Mouse (Mus musculus): Measurements from ENCODE around the gene Sept4. TPM values are rescaled to one million over a fixed set of nuclear protein-coding genes. Genes with fewer than 3 reads are reported as not detected.

The Sept4 gene
- polyA plus RNA-seq, 1 experiment = 20.2 TPM

DNA sequence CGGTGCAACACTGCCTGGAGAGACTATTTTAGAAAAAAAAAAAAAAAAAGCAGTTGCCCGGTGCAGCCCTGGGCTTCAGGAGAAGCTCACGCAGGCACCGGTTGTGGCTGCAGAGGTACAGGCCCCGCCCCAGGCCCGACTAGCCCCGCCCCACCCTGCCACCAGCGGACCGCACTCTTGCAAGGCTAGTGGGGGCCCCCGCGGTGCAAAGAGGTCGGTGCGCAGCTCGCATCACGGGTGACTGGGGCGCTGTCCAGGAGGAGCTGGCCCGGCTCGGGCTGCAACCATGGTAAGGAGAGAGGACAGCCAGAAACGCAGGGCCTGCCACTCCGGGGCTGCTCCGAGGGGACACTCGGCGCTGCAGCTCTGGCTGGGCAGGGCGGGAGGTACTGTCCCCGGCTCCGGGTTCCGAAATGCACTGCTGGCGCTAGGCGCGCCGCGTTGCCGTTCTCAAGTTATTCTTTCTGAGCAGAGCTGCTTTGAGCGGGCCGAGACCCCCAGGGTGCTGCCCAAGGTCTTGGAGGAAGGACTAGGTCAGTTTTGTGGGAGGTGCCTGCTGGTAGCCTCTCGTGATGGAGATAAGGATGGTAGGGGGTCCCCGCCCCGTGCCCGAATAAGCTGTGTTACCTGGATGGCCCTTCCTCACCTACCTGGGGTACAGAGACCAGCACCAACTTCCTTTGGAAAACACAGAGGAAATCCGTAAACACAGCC lies 9.7 kb downstream of the Sept4 start:
- no peak for DNase-seq (ENCODE audit: low read depth, low spot score)
- WGBS = 2% methylated on average over 40 of the region's 40 CpGs

DNA sequence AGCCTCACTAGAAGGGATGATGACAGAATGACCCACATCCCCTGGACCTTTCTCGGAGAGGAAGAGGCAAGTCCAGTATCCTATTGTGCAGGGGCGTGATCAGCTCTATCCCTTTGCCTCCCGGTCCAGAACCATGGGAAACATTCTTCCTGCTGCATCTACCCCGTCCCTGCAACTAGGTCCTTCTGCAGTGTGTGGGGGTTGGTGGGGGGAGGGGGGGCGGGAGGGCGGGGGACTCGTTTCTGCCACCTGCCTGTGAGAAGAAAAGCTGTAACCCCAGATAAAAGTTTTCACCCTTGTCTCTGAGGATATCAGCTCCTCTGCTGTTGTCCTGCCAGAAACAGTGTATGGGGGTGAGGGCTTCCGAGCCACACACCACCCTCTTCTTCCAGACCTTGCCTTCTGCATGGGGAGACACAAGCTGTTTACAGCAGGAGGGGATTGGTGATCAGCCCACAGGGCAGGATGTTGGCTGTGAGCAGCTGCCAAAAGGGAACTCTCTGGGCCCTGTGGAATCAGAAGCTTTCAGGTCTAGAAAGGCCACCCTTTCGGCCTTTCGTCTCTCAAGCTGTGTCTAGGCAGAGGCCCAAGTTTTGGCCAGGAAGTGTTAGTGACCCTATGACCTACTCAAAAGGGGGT lies 10.4 kb downstream of the Sept4 start:
- 25% methylated on average over 10 of the region's 10 CpGs for WGBS
- no peak for DNase-seq (ENCODE audit: low read depth, low spot score)

DNA sequence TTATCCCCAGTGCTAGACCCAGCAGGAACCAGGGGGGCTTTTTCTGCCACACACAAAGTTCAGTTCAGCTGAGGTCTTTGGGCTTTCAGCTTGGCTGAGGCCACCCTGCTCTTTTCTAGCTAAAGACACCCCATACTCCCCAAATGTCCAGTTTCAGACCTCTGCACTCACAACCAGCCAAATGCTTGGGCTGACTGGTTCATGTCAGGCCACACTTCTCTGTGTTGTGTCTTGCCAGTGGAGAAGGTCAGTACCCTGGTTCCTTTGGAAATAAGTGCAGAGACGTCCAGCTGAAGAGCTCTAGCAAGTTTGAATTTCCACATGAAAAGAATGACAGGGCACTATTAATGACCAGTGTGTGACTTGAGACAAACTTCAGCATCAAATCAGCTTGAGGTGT lies 11.0 kb downstream of the Sept4 start:
- WGBS = 65% methylated on average over 1 of the region's 1 CpGs
- DNase-seq (ENCODE audit: low read depth, low spot score) = no peak

DNA sequence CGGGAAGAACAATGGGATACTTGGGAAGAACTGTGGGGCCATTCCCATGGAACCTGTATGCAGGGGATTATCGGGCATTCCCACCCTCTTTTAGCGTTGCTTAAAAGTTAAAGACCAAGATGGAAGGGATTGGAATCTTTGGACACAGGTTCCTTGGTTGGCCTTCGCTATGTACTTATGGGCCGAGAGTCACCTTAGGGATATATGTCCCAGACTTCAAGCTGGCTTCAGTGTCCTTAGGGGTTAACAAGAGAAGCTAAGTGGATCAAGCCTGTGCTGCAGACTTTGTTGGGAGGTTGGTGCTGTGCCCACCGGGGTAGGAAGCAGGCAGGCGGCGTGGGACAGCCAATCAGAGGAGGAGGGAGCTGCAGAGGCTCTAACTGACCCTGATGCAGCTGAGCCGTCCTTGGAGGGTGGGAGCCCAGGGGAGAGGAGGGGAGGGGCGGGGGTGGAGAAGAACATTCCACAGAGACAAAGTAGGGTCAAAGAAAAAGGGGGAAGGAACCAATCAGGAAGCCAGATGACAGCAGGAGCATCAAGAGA lies 11.9 kb downstream of the Sept4 start:
- no peak for DNase-seq (ENCODE audit: low read depth, low spot score)
- WGBS = 59% methylated on average over 10 of the region's 10 CpGs

DNA sequence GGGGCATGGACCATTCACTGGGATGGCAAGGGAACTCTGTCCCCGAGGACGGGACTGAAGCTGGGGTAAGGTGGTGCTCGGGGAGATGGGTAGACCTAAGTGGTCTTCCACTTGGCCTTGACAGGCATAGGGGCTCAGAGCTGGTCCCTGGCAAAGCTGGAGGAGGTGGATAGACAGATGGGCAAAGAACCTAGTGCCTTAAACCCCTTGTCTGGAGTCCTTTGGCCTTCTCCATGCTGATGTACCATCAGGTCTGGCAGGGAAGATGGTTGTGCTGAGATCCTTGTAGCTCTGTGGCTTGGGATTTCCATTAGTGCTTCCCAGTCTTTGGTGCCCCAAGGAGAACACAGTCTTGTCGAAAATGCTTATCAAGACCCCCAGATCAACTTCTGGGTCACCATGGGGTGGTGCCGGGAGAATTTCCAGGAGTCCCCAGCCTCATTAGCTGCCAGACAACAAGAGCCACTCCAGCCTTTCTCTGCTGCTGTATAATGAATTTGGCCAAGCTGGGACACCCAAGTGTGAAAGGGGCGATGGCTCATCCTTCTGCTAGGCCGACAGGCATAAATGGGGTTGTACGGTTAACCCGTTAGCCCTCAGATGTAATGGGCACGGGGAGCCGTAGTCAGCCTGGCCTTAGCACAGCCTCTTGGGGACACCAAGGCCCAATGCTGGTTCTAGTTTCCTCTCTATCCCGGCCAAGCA lies 12.6 kb downstream of the Sept4 start:
- no peak for DNase-seq (ENCODE audit: low read depth, low spot score)
- 81% methylated on average over 12 of the region's 12 CpGs for WGBS

DNA sequence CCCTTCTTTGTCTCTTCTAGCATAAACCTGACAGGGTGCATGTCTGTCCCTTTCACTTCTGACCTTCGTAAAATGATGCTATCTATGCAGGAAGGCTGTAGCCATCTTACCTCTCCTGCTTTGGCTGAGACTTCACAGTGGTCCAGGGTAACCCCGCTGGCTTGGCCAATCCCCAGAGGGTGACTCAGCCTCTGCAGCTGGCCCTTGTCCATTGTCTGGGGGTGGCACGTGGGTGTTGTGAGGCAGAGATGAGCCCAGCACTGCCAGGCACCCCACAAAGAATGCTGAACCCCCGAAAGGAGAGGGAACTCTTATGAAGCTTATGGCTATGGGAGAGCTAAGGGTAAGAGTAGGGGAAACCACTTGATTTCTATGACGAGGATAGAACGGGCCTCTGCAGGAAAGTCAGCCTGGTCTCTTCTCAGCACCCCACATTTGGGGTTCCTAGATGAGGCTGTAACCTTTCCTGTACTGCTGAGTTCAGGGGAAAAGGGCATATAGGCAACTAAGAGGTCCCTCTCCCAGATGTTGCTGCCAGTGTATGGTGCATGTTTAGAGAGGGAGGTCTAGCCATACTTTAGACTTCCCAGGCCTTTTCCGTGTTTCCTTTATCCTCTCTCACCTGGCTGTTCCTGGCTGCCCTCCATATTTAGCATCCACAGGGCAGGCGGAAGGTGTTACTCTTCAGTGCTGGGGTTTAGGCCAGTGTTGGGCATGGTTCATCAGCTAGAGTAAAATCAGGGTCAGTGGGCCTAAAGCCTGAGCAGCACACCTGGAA lies 13.4 kb downstream of the Sept4 start:
- WGBS = 70% methylated on average over 8 of the region's 8 CpGs
- no peak for DNase-seq (ENCODE audit: low read depth, low spot score)

DNA sequence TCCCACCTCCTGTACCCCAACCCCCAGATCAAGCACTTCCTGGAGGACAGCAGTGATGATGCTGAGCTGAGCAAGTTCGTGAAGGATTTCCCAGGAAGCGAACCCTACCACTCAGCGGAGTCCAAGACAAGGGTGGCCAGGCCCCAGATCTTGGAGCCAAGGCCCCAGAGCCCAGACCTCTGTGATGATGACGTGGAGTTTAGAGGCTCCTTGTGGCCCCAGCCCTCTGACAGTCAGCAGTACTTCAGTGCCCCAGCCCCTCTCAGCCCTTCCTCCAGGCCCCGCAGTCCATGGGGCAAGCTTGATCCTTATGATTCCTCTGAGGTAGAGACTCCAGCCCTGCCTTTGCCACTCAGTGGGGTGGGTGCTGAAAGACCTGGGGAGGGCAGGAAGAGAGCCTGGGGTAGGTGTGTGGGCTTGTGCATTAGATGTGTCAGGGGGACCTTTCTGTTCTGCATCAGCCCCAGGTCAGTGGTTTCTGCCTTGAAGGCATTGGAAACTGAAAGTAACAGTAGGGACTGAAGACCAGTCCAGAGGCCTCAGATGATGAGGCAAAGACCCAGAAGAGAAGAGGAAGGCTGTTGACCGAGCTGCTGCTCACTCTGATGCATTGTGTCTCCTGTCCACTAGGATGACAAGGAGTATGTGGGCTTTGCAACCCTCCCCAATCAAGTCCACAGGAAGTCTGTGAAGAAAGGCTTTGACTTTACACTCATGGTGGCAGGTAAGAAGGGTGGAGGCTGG lies 14.8 kb downstream of the Sept4 start:
- DNase-seq (ENCODE audit: low read depth, low spot score) = no peak
- 75% methylated on average over 6 of the region's 6 CpGs for WGBS

DNA sequence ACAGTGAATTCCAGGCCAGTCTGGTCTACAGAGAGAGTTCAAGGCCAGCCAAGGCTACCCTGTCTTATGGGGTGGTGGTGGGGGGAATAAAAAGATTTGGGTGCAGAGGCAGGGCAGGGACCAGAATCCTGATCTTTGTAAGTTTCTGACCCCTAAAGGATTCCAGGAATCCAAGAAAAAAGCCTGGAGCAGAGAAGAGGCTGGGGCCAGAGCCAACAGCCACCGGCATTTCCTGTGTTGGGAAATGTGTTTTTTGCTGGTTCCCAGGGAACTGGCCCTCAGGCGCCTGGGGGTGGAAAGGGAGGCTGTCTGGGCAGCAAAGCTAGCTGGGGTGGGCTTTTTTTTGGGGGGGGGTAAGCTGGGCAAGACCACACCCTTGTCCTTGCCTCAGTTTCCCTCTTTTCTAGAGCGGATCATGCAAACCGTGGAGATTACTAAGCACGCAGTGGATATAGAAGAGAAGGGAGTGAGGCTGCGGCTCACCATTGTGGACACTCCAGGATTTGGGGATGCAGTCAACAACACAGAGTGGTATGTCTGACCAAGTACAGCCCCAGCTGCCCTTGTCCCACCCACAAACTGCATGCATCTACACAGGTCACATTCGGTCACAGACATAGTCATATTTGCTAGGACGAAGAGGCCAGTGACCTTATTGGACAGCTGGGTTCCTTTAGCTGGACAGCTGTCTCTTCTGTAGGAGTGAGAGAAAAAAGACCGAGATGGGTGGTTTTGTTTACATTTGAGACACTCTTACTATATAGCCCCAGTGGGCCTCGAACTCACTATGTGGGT lies 16.2 kb downstream of the Sept4 start:
- 69% methylated on average over 10 of the region's 10 CpGs for WGBS
- no peak for DNase-seq (ENCODE audit: low read depth, low spot score)

DNA sequence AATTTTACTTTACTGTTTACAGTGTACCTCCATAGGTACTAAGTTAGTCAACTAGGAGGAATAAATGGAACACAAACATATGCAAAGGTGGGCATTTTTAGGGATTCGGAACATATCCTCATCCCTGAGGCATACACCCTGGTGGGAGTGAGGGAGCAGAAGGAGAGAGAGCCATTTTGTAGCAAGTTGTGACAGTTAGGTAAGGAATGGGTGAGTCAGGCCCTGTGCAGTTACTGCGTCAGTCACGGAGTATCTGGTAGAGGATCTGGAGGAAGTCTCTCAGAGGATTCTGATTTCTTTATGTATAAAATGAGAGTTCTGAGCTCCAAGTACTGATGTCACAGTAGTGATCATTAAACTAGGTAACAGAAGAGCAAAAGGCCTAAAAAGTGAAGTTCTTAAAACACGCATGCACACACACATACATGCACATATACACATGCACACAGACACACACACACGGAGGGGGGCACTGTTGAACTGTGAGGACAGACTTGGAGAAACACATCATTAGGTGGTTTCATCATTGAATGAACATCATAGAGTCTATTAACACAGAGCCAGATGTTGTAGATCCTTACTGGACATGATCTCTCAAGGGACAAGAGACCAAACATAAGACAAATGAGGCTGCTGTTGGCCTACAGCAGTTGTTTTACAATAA lies 18.6 kb downstream of the Sept4 start:
- DNase-seq (ENCODE audit: low read depth, low spot score) = no peak
- WGBS = 87% methylated on average over 5 of the region's 5 CpGs

DNA sequence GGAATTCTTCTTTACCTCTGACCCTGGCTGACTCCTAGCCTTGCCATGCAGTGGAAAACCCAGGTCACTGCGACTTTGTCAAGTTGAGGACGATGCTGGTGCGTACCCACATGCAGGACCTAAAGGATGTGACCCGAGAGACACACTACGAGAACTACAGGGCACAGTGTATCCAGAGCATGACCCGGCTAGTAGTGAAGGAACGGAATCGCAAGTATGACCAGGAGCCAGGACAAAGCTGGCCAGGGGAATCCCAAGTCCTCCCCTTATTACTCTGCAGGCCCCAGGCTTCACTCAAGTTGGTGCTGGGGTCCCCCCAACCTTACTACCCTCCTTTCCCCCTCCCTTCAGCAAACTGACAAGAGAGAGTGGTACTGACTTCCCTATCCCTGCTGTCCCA lies 20.9 kb downstream of the Sept4 start:
- DNase-seq (ENCODE audit: low read depth, low spot score) = no peak
- 89% methylated on average over 8 of the region's 8 CpGs for WGBS

DNA sequence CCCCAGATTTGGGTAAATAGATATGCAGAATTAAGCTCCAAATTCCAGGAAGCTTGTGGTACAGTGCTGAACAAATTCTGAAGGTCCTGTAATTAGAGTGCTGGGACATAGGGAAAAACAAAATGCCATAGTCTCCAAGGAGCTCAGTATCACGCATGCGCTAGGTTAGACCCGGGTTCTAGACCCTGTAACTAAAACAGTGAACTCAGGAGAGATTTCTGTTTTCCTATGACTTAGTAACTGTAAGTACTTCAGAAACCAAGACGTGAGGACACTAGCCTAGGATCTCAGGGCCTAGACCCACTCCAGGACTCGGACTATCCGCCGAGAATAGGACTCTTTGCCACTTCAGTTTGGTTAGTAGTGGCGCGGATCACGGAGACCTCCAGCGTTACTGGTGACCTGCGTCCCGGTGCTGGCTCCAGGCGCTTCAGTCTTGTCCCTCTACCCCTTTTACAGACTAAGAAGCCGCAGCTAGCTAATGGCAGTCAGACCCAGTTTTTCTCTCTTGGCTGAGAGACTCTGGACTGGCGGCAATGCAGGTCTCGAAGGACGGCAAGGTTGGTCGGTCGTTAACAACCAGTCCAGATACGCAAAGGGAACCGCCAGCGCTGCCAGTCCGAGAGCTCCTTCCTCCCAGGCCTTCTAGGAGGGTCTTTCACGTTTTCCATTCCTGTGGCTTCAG lies 22.3 kb downstream of the Sept4 start:
- 1% methylated on average over 25 of the region's 25 CpGs for WGBS
- no peak for DNase-seq (ENCODE audit: low read depth, low spot score)

DNA sequence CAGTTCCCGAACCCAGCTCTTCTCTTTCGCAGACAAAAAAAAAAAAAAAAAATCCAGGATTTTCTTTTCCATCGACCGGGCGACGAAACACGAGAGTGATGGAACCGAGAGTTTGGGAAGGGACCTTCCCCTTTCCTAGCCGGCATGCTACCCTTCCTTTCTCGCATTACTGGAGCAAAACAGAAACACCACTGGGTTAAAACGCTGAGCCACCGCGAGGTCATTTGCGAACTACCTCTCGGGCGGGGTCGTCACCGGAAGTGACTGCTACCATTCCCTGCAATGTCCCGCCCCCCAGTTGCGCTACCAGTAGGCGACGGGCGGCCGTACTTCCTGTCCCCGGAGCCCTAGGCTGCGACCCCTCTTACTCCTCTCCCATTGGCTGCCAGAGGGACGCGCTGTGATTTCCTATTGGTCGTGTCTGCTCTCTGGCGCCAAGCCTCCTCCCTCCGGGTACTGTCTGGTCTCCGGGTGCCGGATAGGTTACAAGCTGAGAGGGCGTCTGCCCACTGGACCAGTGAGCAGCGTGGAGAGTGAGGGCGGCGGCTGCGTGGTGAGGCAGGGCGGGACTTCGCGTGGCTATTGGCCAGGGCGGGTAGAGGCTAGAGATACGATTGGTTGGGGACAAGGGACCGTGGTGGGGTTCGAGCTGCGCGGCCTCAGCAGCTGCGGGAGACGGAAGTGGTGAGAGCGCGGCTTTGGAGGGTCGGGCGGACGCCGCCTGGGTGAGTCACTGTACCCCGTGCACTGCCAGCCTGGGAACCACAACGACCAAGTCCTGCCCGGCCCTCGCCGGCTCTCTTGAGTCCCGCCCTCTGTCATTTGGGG lies 23.0 kb downstream of the Sept4 start, which contains the start of gene Mtmr4:
TSS of gene Mtmr4 (plus strand) at position 637 of the 828 bp plus-strand sequence.
- peak; percentile 96 for DNase-seq (ENCODE audit: low read depth, low spot score)
- under 1% methylated on average over 61 of the region's 61 CpGs for WGBS

DNA sequence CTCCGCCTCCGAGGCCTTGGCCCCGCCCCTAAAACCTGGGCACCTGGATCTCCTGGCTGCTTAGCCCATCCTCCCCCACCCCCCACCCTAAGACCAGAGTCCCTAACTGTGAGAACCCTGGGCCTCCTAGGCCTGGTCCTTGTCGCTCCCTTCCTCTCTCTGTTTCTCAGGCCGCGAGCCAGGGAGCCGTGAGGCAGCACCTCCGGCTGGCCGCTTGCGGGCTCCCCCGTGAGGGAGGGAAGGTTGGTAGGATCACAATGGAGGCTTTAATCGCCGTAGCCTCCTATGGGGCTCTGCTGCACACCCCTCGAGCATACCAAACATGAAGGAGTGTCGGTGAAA lies 23.6 kb downstream of the Sept4 start:
- DNase-seq (ENCODE audit: low read depth, low spot score) = no peak
- WGBS = under 1% methylated on average over 15 of the region's 15 CpGs

DNA sequence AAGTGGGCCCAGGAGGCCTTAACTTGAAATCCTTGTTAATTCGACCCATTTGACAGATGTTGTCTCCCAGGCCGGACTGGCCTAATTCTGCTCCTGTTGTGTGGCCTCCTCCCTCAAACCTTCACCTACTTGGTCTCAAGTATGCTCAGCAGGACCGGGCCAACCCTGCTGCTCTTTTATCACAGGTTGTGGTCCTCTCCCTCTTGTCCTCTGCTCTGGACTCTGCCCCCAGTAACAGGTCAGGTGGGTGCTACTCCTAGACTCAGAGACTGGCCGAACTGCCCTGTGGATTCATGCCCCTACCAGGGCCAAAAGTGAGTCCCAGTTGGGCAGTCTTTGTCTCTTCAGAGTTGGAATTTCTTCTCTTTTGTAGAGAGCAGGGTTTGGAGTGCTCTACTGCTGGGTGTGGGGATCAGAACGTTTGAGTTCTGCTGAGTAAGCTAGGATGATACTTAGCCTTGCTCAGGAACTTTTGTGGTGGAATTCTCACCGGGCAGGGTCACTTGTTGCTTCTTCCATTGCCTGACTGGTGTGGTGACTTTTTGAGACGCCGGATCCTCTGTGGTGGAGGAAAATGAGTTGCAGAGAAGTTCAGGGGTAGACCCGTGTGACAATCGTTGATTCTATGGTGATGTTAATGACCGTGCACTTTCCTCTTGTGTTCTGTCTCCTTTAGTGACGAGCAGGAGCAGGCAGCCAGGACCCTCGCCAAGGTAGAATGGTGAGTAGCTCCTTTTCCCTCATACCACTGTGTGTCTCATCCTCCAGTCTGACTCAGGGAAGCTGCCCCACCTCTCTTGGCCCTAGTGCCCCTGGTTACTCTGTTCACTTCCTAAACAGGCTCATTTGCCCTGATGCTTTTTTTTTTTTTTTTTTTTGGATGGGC lies 24.3 kb downstream of the Sept4 start:
- DNase-seq (ENCODE audit: low read depth, low spot score) = no peak
- 11% methylated on average over 13 of the region's 13 CpGs for WGBS

DNA sequence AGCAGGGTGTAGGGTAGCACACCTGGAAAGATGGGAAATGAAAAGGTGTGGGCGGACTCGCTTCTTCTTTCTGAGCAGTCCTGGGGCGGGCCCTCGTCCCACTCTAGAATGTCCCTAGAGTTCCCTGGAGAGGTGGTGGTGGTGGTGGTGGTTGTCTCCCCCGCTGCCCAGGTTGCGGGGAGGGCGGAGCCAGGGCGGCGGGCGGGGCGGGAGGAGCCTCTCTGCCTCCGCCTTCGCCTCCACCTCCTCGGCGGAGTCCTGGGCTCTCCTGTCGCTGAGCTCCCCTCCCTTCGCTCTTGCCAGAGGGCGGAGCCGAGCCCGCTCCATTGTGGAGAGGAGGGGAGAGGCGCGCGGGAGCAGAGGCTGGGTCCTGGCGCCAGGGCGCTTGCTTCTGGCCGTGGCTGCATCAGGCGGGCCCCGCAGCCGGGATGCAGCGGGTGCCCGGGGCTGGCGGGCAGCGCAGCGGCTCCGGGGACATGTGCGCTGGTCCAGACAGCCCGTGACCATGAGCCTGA lies 26.7 kb downstream of the Sept4 start:
- DNase-seq (ENCODE audit: low read depth, low spot score) = peak; percentile 73
- 2% methylated on average over 34 of the region's 37 CpGs for WGBS

Data from large intestine, adult 2 months (tissue).